Mouse (Mus musculus) hindbrain, embryonic 14.5 days (tissue): ENCODE results near the gene Ccdc13. TPM values are rescaled to one million over a fixed set of nuclear protein-coding genes. Genes with fewer than 3 reads are reported as not detected.

ENCODE experiments used
- ATAC-seq: fragments of 200-750 bp; cut with Nextera tagmentation; 2 replicates; pipeline ENCODE4 v1.8.0; 2017; ENCODE audit warnings: moderate number of reproducible peaks, mild to moderate bottlenecking, moderate TSS enrichment, moderate library complexity; ENCODE audit not compliant: low FRiP score
- DNase-seq: peaks from one replicate; pipeline ENCODE4 v3.0.0-alpha.2; 2015; ENCODE audit warnings: low spot score
- H3K27ac ChIP-seq: fragments of 300-500 bp; sonication (generic); 2 replicates; pipeline ENCODE4 v1.5.1; 2014; ENCODE audit warnings: mild to moderate bottlenecking, moderate library complexity
- H3K27me3 ChIP-seq: fragments of 300-500 bp; sonication (generic); 2 replicates; pipeline ENCODE4 v1.6.1; 2014; ENCODE audit warnings: mild to moderate bottlenecking, low read length, mixed read lengths; ENCODE audit not compliant: control insufficient read depth, insufficient read depth
- H3K36me3 ChIP-seq: fragments of 300-500 bp; sonication (generic); replicated peaks from 2 replicates; pipeline ENCODE4 v1.6.1; 2014; ENCODE audit not compliant: control insufficient read depth, insufficient read depth
- H3K4me1 ChIP-seq: fragments of 300-500 bp; sonication (generic); replicated peaks from 2 replicates; pipeline ENCODE4 v1.6.1; 2014; ENCODE audit warnings: antibody characterized with exemption, low read length, mixed read lengths; ENCODE audit not compliant: control insufficient read depth, insufficient read depth
- H3K4me2 ChIP-seq: fragments of 300-500 bp; sonication (generic); replicated peaks from 2 replicates; pipeline ENCODE4 v1.6.1; 2014; ENCODE audit warnings: mild to moderate bottlenecking, moderate library complexity
- H3K4me3 ChIP-seq: fragments of 300-500 bp; sonication (generic); replicated peaks from 2 replicates; pipeline ENCODE4 v1.5.1; 2014; ENCODE audit warnings: mild to moderate bottlenecking, low read length
- H3K9ac ChIP-seq: fragments of 300-500 bp; sonication (generic); 2 replicates; pipeline ENCODE4 v1.6.1; 2014
- H3K9me3 ChIP-seq: fragments of 300-500 bp; sonication (generic); 2 replicates; pipeline ENCODE4 v1.6.1; 2016; ENCODE audit warnings: low read length; ENCODE audit not compliant: control insufficient read depth
- WGBS: fragments of 180-500 bp; shearing (Covaris S2); extraction: QIAGEN DNeasy Blood & Tissue Kit; methylation state at CpG from one replicate; pipeline ENCODE4 v1.1.7; 2014; 5-methylcytosine and 5-hydroxymethylcytosine counted together
- polyA plus RNA-seq: library from polyadenylated mRNA; unstranded; fragments of >200 nt; fragmentation: Nextera tagmentation; extraction: Ambion mirVana; gene quantifications from 2 replicates; pipeline ENCODE4 v1.2.1, GENCODE M21; 2014

Ccdc13 gene
- polyA plus RNA-seq, 1 experiment from 2014 or later = 2.2 TPM

- no peaks in the 10 kb centered on the region for H3K9me3 ChIP-seq
- DNase-seq (no peak), ATAC-seq (no peak)
- no peaks in the 10 kb centered on the region for H3K36me3 ChIP-seq
- H3K9ac ChIP-seq = no peak overlapping the region
- 77% methylated on average over 7 of the region's 7 CpGs for WGBS
- no peak overlapping the region for H3K27ac ChIP-seq
- H3K4me1 ChIP-seq = no peaks in the 10 kb centered on the region
- H3K4me2 ChIP-seq = no peak overlapping the region
- H3K27me3 ChIP-seq = no peaks in the 10 kb centered on the region
- no peak overlapping the region for H3K4me3 ChIP-seq
Observed at GRCm38 (mm10) chr9:121829270-121829992, 9.8 kb downstream of the Ccdc13 start.

DNA sequence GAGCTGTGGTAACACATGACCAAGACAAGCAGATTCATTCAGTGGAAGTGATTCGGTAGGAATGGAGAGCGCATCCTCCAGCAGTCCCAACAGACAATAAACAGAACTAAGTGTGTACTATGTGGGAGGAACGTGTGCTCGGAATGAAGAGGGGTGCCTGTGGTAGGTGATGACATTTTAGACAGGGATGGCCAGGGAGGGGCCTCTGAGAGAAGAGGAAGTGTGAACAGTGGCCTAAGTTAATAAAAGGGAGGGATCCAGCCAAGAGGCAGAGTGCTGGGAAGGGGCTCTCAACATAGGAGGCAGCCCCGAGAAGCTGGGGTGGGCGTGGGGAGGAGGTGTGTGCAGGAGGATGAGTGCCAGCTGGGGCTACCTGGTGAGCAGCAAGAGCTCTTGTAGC is 10.9 kb downstream of the Ccdc13 start:
- Histone ChIP-seq H3K36me3 (no peaks in the 10 kb centered on the region), H3K9ac (no peak overlapping the region), H3K4me1 (no peaks in the 10 kb centered on the region; the same call in 1 of the 2 replicates), H3K9me3 (no peaks in the 10 kb centered on the region), H3K27ac (no peak overlapping the region), H3K27me3 (no peaks in the 10 kb centered on the region), H3K4me3 (no peak overlapping the region), H3K4me2 (no peak overlapping the region)
- no peak for DNase-seq
- ATAC-seq = no peak
- WGBS = 83% methylated on average over 6 of the region's 6 CpGs

DNA sequence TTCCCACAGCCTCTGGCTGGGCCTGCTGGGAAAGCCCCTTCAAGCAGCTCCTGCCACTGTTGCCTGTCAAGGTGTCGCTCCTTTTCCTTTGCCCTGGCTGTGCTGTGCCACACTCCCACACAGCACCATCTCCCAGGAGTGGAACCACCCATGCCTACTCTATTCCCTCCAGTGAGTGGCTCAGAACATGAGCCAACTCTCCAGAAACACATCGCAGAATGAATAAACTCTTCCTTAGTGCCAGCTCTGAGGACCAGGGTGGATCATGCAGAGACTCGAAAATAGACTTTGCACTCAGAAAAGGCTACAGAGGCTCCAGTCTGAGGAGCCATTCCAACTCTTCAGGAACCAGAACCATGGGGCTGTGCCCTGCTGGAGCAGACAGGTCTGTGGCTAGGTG is 12.9 kb downstream of the Ccdc13 start:
- no peak overlapping the region for H3K9ac ChIP-seq
- no peak overlapping the region for H3K4me3 ChIP-seq
- no peak overlapping the region for H3K4me2 ChIP-seq
- no peaks in the 10 kb centered on the region for H3K9me3 ChIP-seq
- DNase-seq = no peak
- 94% methylated on average over 3 of the region's 3 CpGs for WGBS
- peaks cover 4% of the 10 kb centered on the region; the same call in 1 of the 2 replicates for H3K4me1 ChIP-seq
- H3K36me3 ChIP-seq = no peaks in the 10 kb centered on the region
- no peak overlapping the region for H3K27ac ChIP-seq
- H3K27me3 ChIP-seq = no peaks in the 10 kb centered on the region
- ATAC-seq = no peak

DNA sequence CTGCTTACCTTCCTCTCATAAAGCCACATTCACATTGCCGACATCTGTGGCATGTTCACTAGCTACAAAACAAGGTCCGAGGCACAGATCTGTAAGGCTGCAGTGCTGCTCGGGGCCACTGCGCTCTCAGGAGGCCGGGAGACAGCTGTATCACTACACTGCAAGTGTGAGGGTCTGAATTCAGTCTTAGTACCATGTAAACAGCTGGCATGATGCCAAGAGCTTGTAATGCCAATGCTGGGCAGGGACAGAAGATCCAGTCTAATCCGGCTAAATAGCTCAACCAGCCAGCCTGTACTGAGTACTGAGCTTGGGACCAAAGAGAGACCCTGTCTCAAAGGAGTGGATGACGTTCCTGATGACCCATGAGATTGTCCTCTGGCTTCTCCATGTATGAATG is 15.3 kb downstream of the Ccdc13 start:
- no peaks in the 10 kb centered on the region for H3K9me3 ChIP-seq
- 61% methylated on average over 7 of the region's 7 CpGs for WGBS
- H3K4me2 ChIP-seq = no peak overlapping the region
- no peaks in the 10 kb centered on the region for H3K36me3 ChIP-seq
- H3K4me3 ChIP-seq = no peak overlapping the region
- ATAC-seq (peak; percentile 38; the same call in 1 of the 2 replicates), DNase-seq (peak; percentile 45)
- peaks cover 10% of the 10 kb centered on the region; the same call in 1 of the 2 replicates for H3K4me1 ChIP-seq
- no peak overlapping the region for H3K9ac ChIP-seq
- no peaks in the 10 kb centered on the region for H3K27me3 ChIP-seq
- H3K27ac ChIP-seq = no peak overlapping the region

GRCm38 (mm10) chr9:121823051-121823450 is 16.2 kb downstream of the Ccdc13 start:
- Histone ChIP-seq H3K9me3 (no peaks in the 10 kb centered on the region), H3K27me3 (no peaks in the 10 kb centered on the region), H3K9ac (no peak overlapping the region), H3K4me2 (no peak overlapping the region), H3K36me3 (no peaks in the 10 kb centered on the region), H3K4me3 (no peak overlapping the region), H3K27ac (peak overlapping the region; percentile 70), H3K4me1 (peaks cover 10% of the 10 kb centered on the region; the same call in 1 of the 2 replicates)
- 83% methylated on average over 1 of the region's 1 CpGs for WGBS
- ATAC-seq (peak; percentile 32), DNase-seq (no peak)

GRCm38 (mm10) chr9:121822585-121822991 is 16.7 kb downstream of the Ccdc13 start:
- Histone ChIP-seq H3K27me3 (no peaks in the 10 kb centered on the region), H3K4me1 (peaks cover 10% of the 10 kb centered on the region; the same call in 1 of the 2 replicates), H3K36me3 (no peaks in the 10 kb centered on the region), H3K27ac (peak overlapping the region; percentile 70), H3K4me3 (no peak overlapping the region), H3K9ac (0 out of 2 replicates have a peak overlapping the region, but pooled peaks have one; percentile 20), H3K4me2 (no peak overlapping the region), H3K9me3 (no peaks in the 10 kb centered on the region)
- ATAC-seq (peak; percentile 79), DNase-seq (peak; percentile 44)
- 44% methylated on average over 6 of the region's 6 CpGs for WGBS

DNA sequence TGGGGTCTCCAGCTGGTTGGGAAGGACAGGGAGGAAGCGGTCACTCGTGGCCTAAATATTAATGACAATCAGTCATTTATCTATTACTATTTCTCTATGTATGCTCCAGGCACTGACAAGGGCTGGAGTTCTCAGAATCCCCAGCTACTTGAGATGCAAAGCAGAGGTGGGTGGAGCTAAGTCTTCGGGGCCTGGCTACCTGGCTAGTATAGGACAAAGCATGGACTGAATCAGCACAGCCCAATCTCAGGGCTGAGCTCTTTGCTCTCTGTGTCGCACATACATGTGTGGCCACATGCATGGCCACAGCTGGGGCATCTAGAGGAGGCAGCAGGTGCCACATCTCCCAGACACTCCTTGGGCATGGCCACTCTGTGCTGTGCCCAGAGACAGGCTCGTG is 18.5 kb downstream of the Ccdc13 start:
- 71% methylated on average over 5 of the region's 5 CpGs for WGBS
- DNase-seq (no peak), ATAC-seq (no peak)
- Histone ChIP-seq H3K9me3 (no peaks in the 10 kb centered on the region), H3K27ac (no peak overlapping the region), H3K4me1 (peaks cover 10% of the 10 kb centered on the region; the same call in 1 of the 2 replicates), H3K36me3 (no peaks in the 10 kb centered on the region), H3K27me3 (no peaks in the 10 kb centered on the region), H3K4me3 (no peak overlapping the region), H3K9ac (no peak overlapping the region), H3K4me2 (no peak overlapping the region)

- Histone ChIP-seq H3K27me3 (no peaks in the 10 kb centered on the region), H3K9ac (no peak overlapping the region), H3K9me3 (no peaks in the 10 kb centered on the region), H3K4me2 (no peak overlapping the region), H3K4me1 (peaks cover 10% of the 10 kb centered on the region; the same call in 1 of the 2 replicates), H3K27ac (peak overlapping the region; percentile 20; the same call in 1 of the 2 replicates), H3K4me3 (no peak overlapping the region), H3K36me3 (no peaks in the 10 kb centered on the region)
- DNase-seq = no peak
- 48% methylated on average over 7 of the region's 7 CpGs for WGBS
- no peak for ATAC-seq
Observed at GRCm38 (mm10) chr9:121819771-121820471, 19.3 kb downstream of the Ccdc13 start.

- Histone ChIP-seq H3K27me3 (no peaks in the 10 kb centered on the region), H3K9me3 (no peaks in the 10 kb centered on the region), H3K9ac (no peak overlapping the region), H3K4me3 (no peak overlapping the region), H3K4me2 (no peak overlapping the region), H3K36me3 (no peaks in the 10 kb centered on the region), H3K27ac (peak overlapping the region; percentile 20; the same call in 1 of the 2 replicates), H3K4me1 (peaks cover 10% of the 10 kb centered on the region; the same call in 1 of the 2 replicates)
- DNase-seq = no peak
- WGBS = 80% methylated on average over 9 of the region's 9 CpGs
- ATAC-seq = no peak
Observed at GRCm38 (mm10) chr9:121819073-121819770, 20.0 kb downstream of the Ccdc13 start.
